ENCODE assay signal across 8 mouse cellular contexts in genomic region chr15:82416797-82417789, GRCm38 (mm10). TPM values are rescaled to one million over a fixed set of nuclear protein-coding genes. Genes with fewer than 3 reads are reported as not detected.
DNase-seq lines count a peak whose midpoint lies in the region; ATAC-seq and TF ChIP-seq lines count a peak whose summit lies in the region.

No protein-coding gene starts in this region.

- H3K36me3 ChIP-seq in ES-E14 (ENCODE audit: control insufficient read depth, insufficient read depth, low read length, poor library complexity, severe bottlenecking), result no peaks in the 10 kb centered on the region
- no peaks in the 10 kb centered on the region for H3K36me3 ChIP-seq in forebrain, embryonic 16.5 days (ENCODE audit: control insufficient read depth, insufficient read depth)
- H3K36me3 ChIP-seq in neural tube, embryonic 15.5 days, result no peaks in the 10 kb centered on the region

- peak overlapping the region; percentile 33 to 58; a peak in 3 of 4 replicates for H3K4me3 ChIP-seq in ES-E14 (ENCODE audit: insufficient read depth in 1 of 2, low read depth in 1 of 2, low read length in 2 of 2, poor library complexity in 1 of 2, severe bottlenecking in 1 of 2)
- H3K4me3 ChIP-seq in forebrain, embryonic 16.5 days (replicated peaks; ENCODE audit: low read length), result no peak overlapping the region
- H3K4me3 ChIP-seq in neural tube, embryonic 15.5 days (replicated peaks), result no peak overlapping the region

- no peaks in the 10 kb centered on the region for H3K9me3 ChIP-seq in ES-E14 (ENCODE audit: control insufficient read depth, insufficient read depth, low read depth, low read length)
- no peaks in the 10 kb centered on the region for H3K9me3 ChIP-seq in forebrain, embryonic 16.5 days (ENCODE audit: control insufficient read depth, low read length)
- H3K9me3 ChIP-seq in neural tube, embryonic 15.5 days (replicated peaks), result no peaks in the 10 kb centered on the region

- DNase-seq in ES-E14 (ENCODE audit: low read depth, low spot score), result peak; percentile 8
- peak; percentile 87 for DNase-seq in cerebellum, adult 11-12 months
- peak; percentile 78 for DNase-seq in heart, postnatal 25 days (ENCODE audit: low spot score)
- peak; percentile 75 to 92 for DNase-seq in layer of hippocampus, adult 18-20 months (ENCODE audit: low spot score in 2 of 2)
- DNase-seq in lung, adult 18-20 months, result peak; percentile 87 to 90
- peak; percentile 89 for DNase-seq in testis, postnatal 10 days (ENCODE audit: low spot score)

- WGBS in forebrain, embryonic 16.5 days, result 26% methylated on average over 16 of the region's 16 CpGs
- WGBS in neural tube, embryonic 15.5 days, result 27% methylated on average over 16 of the region's 16 CpGs

- intact Hi-C loops in heart, postnatal 25 days (cut with DNase I), result loop anchor here (1.0 to 2.0 kb wide), 3 partner anchors 32 to 151 kb away; partner anchors contain the start of gene Ndufa6

- H3K27me3 ChIP-seq in forebrain, embryonic 16.5 days (replicated peaks; ENCODE audit: control insufficient read depth, insufficient read depth, low read length), result no peaks in the 10 kb centered on the region
- H3K27me3 ChIP-seq in neural tube, embryonic 15.5 days (replicated peaks), result no peaks in the 10 kb centered on the region

- no peak overlapping the region for H3K27ac ChIP-seq in ES-E14 (ENCODE audit: insufficient read depth, low read depth, low read length, poor library complexity, severe bottlenecking)
- no peak overlapping the region for H3K27ac ChIP-seq in forebrain, embryonic 16.5 days (ENCODE audit: low read length)
- 0 out of 2 replicates have a peak overlapping the region, but pooled peaks have one; percentile 6 for H3K27ac ChIP-seq in neural tube, embryonic 15.5 days (replicated peaks)

- peak; percentile 86 for ATAC-seq in forebrain, embryonic 16.5 days
- ATAC-seq in neural tube, embryonic 15.5 days (ENCODE audit: low FRiP score), result peak; percentile 70

- no peaks in the 10 kb centered on the region for H3K4me1 ChIP-seq in ES-E14 (ENCODE audit: control insufficient read depth in 2 of 2, insufficient read depth in 2 of 2, low read length in 2 of 2, poor library complexity in 1 of 2)
- no peaks in the 10 kb centered on the region for H3K4me1 ChIP-seq in forebrain, embryonic 16.5 days (replicated peaks; ENCODE audit: control insufficient read depth, insufficient read depth, low read length)
- peaks cover 7% of the 10 kb centered on the region for H3K4me1 ChIP-seq in neural tube, embryonic 15.5 days

- in situ Hi-C loops in ES-E14 (cut with MboI; ENCODE audit: low sequenced_read_pairs in 2 of 2, unreplicated experiment in 2 of 2), result no loop called here

- no peak overlapping the region for H3K4me2 ChIP-seq in forebrain, embryonic 16.5 days (ENCODE audit: low read length)
- H3K4me2 ChIP-seq in neural tube, embryonic 15.5 days, result peak overlapping the region; percentile 41

- H3K9ac ChIP-seq in ES-E14 (ENCODE audit: insufficient read depth, low read depth, low read length, poor library complexity, severe bottlenecking), result no peak overlapping the region
- H3K9ac ChIP-seq in forebrain, embryonic 16.5 days (replicated peaks; ENCODE audit: low read depth, low read length), result peak overlapping the region; percentile 28; the same call in 1 of the 2 replicates
- H3K9ac ChIP-seq in neural tube, embryonic 15.5 days (replicated peaks), result no peak overlapping the region

TF ChIP-seq in ES-E14, 5 proteins besides CTCF, POLR2A, EP300 and RAD21:
- TF ChIP-seq ZNF384 (IDR thresholded peaks at IDR 0.05; ENCODE audit: low read depth, low read length), result no peak
- no peak for TF ChIP-seq ZC3H11A (IDR thresholded peaks at IDR 0.05; ENCODE audit: borderline replicate concordance, low read depth, low read length)
- TF ChIP-seq CHD2 (IDR thresholded peaks at IDR 0.05; ENCODE audit: low read depth, low read length), result no peak
- no peak for TF ChIP-seq MAFK (IDR thresholded peaks at IDR 0.05; ENCODE audit: insufficient read depth, low read depth, low read length)
- no peak for TF ChIP-seq HCFC1 (IDR thresholded peaks at IDR 0.05; ENCODE audit: borderline replicate concordance, insufficient read depth, low read length)

RNA-seq across cellular contexts. Expression of gene Cyp2d10, which starts 10.1 kb away (rescaled TPM):
- not detected in 2 replicates for total RNA-seq in ES-E14 (2012; rRNA removed)
- not detected in 2 replicates for polyA plus RNA-seq in forebrain, embryonic 16.5 days (2015; fragmentation: Nextera tagmentation; extraction: Ambion mirVana)
- total RNA-seq in heart, postnatal 25 days (2021), result not detected
- under 1 TPM in 1 of 2 experiments, not detected in 1; 0.81 TPM for total RNA-seq in layer of hippocampus, adult 18-20 months (2021)
- not detected in 2 replicates for polyA plus RNA-seq in neural tube, embryonic 15.5 days (2015; fragmentation: Nextera tagmentation; extraction: Ambion mirVana)

RNA-seq across cellular contexts. Expression of gene Cyp2d9, which starts 16.1 kb away (rescaled TPM):
- not detected in 2 replicates for total RNA-seq in ES-E14 (2012; rRNA removed)
- not detected in 2 replicates for polyA plus RNA-seq in forebrain, embryonic 16.5 days (2015; fragmentation: Nextera tagmentation; extraction: Ambion mirVana)
- not detected for total RNA-seq in heart, postnatal 25 days (2021)
- total RNA-seq in layer of hippocampus, adult 18-20 months (2021), result not detected
- not detected in 2 replicates for polyA plus RNA-seq in neural tube, embryonic 15.5 days (2015; fragmentation: Nextera tagmentation; extraction: Ambion mirVana)

RNA-seq across cellular contexts. Expression of gene Cyp2d11, which starts 23.3 kb away (rescaled TPM):
- total RNA-seq in ES-E14 (2012; rRNA removed), result not detected in 2 replicates
- polyA plus RNA-seq in forebrain, embryonic 16.5 days (2015; fragmentation: Nextera tagmentation; extraction: Ambion mirVana), result not detected in 2 replicates
- under 1 TPM; 0.21 to 0.22 TPM for total RNA-seq in heart, postnatal 25 days (2021)
- under 1 TPM in 1 of 2 experiments, not detected in 1; 0.41 TPM for total RNA-seq in layer of hippocampus, adult 18-20 months (2021)
- polyA plus RNA-seq in neural tube, embryonic 15.5 days (2015; fragmentation: Nextera tagmentation; extraction: Ambion mirVana), result not detected in 2 replicates

RNA-seq across cellular contexts. Expression of gene Cyp2d22, which starts 37.0 kb away (rescaled TPM):
- total RNA-seq in ES-E14 (2012; rRNA removed), result 0.94 and 2.3 TPM in 2 replicates
- 1.1 and 1.4 TPM in 2 replicates for polyA plus RNA-seq in forebrain, embryonic 16.5 days (2015; fragmentation: Nextera tagmentation; extraction: Ambion mirVana)
- 10 to 100 TPM; 21.5 to 25.4 TPM for total RNA-seq in heart, postnatal 25 days (2021)
- total RNA-seq in layer of hippocampus, adult 18-20 months (2021), result 10 to 100 TPM; 57.5 to 64.1 TPM
- polyA plus RNA-seq in neural tube, embryonic 15.5 days (2015; fragmentation: Nextera tagmentation; extraction: Ambion mirVana), result 2.1 and 3.3 TPM in 2 replicates

Comparison
In these comparisons a context has a peak if more than half of its experiments do, and no peak if none do; other contexts are left out.
1. DNase-seq: peak in every context shown above with its lines; median percentile 89 in testis, postnatal 10 days; 88 in lung, adult 18-20 months; 87 in cerebellum, adult 11-12 months; 84 in layer of hippocampus, adult 18-20 months; 78 in heart, postnatal 25 days; 8 in ES-E14.
2. H3K4me3 ChIP-seq: peak in ES-E14 (2 of 2); none in forebrain, embryonic 16.5 days (single experiment) and neural tube, embryonic 15.5 days (single experiment).